Mouse (Mus musculus): ENCODE data around the gene Gm21900. TPM values are rescaled to one million over a fixed set of nuclear protein-coding genes. Genes with fewer than 3 reads are reported as not detected.
"Not testable (repeated sequence)": the region's sequence is repeated elsewhere in the genome, so short reads cannot be mapped to it uniquely, and the experiment has no call there.

Gm21900 gene
- not detected in 2 replicates for total RNA-seq (2021)
- long read RNA-seq: 0 reads

DNA sequence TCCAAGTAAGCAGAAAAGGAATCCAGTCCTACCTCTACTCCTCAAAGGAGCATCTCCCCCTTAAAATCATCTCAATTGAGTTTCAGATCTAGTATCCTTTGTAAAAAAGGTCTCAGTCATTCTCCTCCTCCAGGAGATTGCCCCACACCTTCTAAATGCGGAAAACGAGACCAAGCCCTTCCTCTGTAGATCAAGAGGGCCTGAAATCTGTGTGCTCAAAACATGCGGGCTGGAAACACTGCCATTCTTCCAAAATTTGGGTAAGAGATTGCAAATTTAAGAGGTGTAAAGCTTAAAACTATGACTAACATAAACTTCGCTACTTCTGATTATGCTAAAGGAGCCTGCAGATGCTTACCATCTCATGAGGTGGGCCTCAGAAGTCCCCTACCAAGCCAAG, at the start of gene Gm21900:
TSS of gene Gm21900 (plus strand) at position 301 of the 400 bp plus-strand sequence.
- DNase-seq: not testable (repeated sequence)

DNA sequence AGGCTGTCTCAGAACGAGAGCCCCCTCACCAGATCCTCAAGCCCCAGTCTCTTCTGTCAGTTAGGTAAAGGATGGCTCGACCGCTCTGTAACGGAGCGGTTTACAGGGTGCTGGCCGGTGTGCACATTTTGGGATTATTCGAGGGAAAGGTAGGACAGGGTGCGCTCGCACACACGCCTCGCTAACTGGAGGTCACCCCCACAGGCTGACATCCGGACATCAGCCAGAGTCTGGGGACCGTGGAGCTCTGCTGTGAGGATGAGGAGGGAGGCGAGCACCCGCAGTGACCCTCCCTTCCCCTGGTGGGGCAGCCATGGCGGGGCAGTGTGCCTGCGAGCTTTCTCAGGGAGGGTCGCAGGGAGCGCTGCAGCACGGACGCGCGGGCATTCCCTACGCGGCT, 27.4 kb downstream of the Gm21900 start:
- peak; percentile 10 for DNase-seq

Other genes with a start within 250 kb of the Gm21900 start
- not detected in 2 replicates for gene Gm28510, start 203.6 kb upstream of the Gm21900 start, total RNA-seq (2021)
- not detected in 2 replicates for gene Gm20737, start 80.3 kb upstream of the Gm21900 start, total RNA-seq (2021)
- not detected in 2 replicates for gene Gm21775, start 62.9 kb upstream of the Gm21900 start, total RNA-seq (2021)
- not detected in 2 replicates for gene Gm20777, start 136.1 kb downstream of the Gm21900 start, total RNA-seq (2021)

Measured in adrenal gland, postnatal 25 days (tissue).